Mouse (Mus musculus) gastrocnemius, postnatal 10 days (tissue): Measurements from ENCODE around the gene Ppp1cc. TPM values are rescaled to one million over a fixed set of nuclear protein-coding genes. Genes with fewer than 3 reads are reported as not detected.

Experiments used
- DNase-seq: peaks from one replicate; pipeline ENCODE4 v3.0.0; 2021; ENCODE audit warnings: mixed read lengths
- long read RNA-seq, 2 experiments: library from polyadenylated mRNA; stranded (forward); transcript quantifications; one replicate each; pipeline ENCODE4 v2.0.0; 2021
- total RNA-seq, 2 experiments: library from RNA; stranded (reverse); gene quantifications; 2 replicates each; pipeline ENCODE4 v1.2.3; 2021

The Ppp1cc gene
- total RNA-seq = 100 to 1,000 TPM; 144 to 156 TPM
- long read RNA-seq, experiment 1, transcript Ppp1cc-202 (7 exons, 2,384 nt) = major isoform, 100 of 141 reads
- long read RNA-seq, experiment 1, transcript Ppp1cc-201 (8 exons, 1,442 nt) = minor isoform, 22 of 141 reads
- long read RNA-seq, experiment 1, partial matches to known transcripts = 4 of 141 reads
- long read RNA-seq, experiment 1, other reads (novel, unspliced or antisense) = 8 of 141 reads
- long read RNA-seq, experiment 2, transcript Ppp1cc-202 (7 exons, 2,384 nt) = major isoform, 120 of 158 reads
- long read RNA-seq, experiment 2, transcript Ppp1cc-201 (8 exons, 1,442 nt) = minor isoform, 31 of 158 reads
- long read RNA-seq, experiment 2, partial matches to known transcripts = 3 of 158 reads
- long read RNA-seq, experiment 2, other reads (novel, unspliced or antisense) = 2 of 158 reads

DNA sequence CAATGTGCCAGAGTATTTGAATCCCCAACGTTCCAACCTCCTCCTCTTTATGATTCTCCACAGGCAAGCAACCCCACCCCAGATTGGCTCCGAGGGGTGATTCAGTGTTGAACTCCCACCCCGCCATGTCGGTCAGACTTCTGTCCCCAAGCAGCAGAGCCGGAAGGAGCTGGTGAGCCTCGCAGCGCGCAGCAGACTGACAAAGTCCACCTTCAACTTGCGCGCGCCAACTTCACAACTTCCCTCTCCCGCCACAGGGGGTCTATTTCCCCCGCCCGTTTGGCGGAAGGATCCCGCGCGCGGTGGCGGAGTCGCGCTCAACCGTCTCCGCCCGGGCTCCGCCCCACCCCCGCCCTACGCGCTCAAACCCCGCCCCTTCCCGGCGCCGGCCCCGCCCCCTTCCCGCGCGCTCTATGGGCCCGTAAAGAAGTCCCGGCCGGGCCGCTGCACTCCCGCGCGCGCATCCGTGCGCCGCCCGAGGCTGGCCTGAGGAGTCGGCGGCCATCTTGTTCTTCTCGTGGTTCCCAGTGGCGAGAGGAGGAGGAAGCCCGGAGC, at the start of gene Ppp1cc:
Ppp1cc (plus strand) TSS at position 452 of the 555 bp plus-strand sequence.
- DNase-seq = peak; percentile 95

DNA sequence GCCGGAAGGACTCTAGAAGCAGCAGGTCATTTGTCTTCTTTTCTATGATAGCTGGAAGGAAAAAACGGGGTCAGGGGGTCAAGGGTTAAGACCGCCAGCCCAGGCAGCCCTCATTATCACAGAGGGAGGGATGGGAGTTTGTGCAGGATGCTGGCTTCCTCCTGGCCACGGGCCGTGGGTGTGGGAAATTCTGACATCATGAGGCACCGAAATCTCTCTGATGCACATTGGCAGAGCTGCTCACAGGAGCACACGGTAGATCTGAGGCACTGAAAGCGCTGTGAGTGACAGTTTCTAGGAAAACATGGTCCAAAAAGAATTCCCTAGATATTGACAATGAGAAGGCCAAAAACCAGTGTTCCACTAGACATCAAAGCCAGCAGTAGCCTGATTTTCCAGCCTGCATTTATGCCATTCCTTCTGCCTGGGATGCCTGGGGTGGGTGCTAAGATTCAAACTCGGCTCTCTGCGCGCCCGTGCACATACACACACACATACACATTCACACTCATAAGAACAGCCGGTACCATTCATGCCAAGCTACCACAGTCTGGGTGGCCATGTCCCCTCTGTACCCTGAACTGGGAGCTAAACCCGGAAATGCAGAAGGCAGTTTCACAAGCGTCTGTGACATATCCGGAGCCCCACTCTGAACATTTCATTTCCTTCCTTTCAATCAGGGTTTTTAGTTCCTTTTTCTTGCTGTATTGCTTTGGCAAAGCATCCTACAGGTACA, 48.6 kb upstream of the Ppp1cc start:
- no peak for DNase-seq

DNA sequence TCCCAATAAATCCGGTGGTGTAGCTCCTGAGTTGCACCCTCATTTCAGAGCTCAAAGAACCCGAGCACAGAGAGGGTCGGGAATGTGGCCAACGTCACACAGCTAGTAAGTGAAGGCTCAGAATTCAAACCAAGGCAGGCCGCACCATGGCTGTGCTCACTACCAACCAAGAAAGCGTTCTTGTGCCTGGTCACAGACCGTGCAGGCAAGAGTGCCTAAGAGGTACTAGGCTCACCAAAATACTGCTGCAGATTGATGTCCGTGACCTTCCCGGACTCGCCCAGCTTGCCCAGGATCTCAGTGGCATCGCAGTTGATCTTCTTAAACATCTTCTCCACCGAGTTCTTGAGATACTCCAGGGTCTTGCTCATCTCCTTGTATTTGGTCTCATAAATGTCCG, 47.5 kb upstream of the Ppp1cc start:
- DNase-seq = no peak

DNA sequence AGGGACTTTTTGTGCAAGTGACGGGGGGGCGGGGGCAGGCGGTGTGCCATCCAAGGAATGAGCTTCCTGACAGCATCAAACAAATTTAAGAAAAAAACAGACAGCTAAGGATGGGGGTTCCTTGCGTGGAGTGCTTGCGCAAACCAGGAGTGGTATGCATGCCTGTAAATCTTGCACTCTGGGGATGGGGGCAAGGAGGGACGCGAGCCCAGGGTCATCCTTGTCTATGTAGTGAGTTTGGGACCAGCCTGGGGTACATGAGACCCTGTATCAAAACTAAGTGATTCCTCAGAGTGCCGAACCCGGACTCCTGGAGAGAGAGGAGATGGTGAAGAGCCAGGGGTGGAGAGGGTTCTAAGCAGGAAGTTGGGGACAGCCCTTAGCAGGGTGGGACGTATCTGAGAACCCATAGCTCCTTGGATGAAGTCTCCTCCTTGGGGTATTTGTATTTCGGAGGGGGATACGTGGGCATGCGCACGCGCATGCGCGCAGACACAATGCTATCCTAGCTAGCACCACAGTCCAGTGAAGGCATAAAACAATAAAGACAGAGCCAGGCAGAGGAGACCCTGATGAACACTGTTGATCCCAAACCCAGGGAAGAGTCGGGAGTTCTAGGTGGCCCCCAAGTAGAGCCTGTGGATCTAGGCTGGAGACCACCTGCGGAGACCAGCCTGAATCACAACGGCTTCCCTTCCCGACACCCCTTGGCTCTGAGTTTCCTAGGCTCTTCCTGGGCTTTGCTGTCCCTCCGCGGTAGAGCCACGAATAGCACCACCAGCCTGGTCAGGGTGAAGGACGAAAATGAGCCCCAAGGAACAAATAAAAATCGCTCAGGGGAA, 46.8 kb upstream of the Ppp1cc start:
- DNase-seq = no peak

DNA sequence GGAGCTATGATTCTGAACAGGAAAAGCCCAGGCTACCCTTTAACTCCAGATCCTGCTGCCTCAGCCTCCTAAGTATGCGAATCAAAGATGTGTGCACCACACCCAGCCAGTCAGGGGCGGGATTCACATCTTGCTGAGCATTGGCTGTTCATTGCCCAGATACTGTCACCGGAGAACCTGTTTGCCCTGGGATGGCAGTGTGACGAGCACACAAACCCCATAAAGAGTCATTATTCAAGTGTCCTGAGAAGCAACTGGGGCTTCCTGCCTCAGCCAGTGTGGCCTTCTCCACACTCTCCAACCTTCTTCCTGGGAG, 46.2 kb upstream of the Ppp1cc start:
- DNase-seq = no peak

DNA sequence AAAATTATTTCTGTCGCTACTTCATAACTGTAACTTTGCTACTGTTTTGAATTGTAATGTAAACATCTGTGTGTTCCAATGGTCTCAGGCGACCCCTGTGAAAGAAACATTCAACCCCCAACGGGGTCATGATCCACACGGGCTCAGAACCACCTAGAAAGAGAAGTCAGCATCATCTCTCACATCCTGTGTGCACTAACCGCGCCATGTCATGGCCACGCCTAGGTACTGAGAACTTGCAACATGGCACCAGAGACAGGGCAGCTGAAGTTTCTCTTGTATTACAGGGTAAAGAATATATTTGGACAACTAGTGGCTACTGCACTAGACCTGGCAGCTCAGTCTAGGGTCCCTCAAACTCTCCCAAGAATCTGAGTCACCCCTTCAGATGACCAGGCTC, 44.6 kb upstream of the Ppp1cc start:
- no peak for DNase-seq

DNA sequence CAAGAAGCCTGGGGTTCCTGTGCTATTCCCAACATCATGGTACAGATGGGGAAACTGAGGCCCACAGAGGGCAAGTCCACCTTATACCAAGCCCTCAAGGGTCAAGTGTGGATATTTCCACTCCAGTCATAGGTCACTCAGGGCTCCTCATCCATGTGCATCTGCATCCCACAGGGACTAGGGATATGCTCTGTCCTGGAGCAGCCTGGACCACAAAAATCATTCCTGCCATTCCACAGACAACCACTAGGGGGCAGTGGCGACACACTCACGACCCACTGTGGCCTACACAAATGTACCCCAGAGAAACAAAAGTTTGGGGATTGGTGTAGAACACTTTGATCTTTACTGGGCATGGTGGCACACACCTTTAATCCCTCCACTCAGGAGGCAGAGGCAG, 43.9 kb upstream of the Ppp1cc start:
- peak; percentile 57 for DNase-seq

DNA sequence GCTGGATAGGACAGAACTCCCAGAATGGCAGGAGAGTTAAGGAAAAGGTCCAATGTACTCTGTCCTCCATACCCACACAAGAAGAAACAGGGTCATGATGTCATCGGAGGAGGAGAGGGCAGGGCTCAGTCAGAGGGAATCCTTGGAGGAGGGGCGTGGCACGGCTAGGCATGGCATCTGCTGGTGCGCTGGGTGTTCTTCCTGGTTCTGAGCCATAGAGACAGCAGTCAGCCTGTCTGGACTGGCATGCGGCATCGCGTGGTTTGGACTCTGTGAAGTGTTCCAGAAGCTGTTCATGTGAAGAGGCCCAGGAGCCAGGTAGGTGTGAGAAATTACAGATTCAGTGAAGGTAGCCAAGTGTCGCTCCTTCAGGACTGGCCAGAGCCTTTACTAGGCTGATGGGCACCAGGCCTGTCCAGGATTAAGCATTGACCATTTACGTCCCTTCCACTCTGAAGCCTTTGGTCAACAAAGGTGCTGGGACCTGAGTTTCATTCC, 42.8 kb upstream of the Ppp1cc start:
- DNase-seq = no peak

DNA sequence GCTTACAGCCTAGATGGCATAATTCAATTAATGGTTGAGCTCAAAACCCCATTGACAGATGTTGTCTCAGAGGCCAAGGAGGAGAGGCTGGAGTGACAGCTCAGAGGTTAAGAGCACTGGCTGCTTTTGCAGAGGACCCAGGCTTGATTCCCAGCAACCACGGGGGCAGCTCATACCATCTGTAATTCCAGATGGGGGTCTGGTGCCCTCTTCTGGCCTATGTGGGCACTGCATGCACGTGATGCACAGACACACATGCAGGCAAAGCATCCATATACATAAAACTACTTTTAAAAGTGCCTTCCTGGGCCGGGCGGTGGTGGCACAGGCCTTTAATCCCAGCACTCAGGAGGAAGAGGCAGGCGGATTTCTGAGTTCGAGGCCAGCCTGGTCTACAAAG, 41.8 kb upstream of the Ppp1cc start:
- DNase-seq = no peak

DNA sequence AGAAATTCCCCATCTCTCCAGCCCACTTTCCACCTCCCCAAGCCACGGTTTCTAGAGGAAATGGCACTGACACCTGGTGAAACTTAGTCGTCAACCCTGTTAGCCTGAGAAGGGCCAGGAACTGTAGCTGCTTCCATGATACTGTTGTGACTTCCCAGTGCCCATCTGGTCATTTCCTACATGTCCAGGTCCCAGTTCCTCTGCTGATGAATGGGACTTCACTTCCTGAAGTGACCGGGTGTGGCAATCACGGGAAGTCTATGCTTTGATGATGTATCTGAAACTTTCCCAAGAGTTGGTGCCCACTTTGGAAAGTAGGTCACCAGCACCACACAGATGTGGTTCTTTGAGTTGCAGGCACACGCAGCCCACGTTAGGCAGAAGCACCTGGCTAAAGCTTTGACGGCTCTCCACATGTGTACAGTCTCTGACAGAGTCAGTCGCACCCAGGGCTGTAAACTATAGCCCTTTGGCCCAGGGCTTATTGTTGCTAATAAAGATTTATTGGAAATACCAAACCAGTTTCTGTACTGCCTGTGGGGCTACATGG, 32.8 kb upstream of the Ppp1cc start:
- no peak for DNase-seq

DNA sequence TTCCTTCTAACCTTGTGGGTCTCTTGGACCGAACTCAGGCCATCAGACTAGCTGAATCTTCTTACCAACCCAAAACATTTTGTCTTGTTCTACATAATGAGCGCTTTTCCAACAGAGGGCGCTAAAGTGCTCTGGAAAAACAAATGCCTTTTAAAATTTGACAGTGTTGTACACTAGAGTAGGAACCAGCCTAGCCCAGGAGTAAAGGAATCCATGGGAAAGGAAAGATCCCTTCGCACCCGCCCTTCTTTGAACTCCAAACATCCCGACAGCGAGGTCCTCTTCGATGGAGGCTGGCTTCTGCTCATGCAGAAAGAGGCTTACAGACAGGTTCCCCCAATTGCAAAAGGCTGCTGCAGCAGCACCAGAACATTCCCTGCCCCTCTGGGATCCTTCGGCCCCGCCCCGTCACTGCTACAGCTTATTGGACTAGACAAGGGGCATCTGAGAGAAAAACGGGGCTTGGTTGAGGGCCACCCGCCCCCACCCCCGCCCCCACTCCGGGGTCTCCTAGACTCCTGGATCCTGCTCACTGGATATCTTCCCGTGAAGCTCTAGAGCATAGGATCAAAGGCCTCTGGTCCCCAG, 28.9 kb upstream of the Ppp1cc start:
- DNase-seq = peak; percentile 64

DNA sequence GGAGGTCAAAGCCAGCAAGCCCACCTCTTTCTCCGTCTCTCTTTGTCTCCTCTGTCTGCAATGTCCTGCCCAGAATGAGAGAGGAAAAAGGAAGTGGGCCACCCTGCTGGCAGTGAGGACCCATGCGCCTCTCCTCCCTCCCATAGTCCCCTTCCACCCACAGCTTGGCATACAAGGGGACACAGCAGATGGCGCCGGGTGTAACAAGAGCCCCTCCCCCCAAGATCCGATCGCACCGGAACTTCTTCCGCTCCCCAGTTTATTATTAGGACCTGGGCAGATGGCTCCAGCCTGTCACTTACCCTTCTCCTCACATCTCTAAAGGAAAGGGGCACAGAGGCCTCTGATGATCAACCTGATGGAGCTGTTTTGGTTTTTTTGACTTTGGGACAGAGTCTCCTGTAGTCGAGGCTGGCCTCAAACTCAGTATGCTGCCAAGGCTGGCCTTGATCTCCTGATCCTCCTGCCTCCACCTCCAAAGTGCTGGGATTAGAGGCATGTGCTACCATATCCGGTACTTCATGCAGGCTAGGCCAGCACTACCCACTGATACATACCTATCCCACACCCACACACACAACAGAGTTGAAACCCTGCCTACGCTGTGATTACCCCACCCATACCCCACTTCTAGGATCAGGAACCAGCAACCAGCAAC, 27.6 kb upstream of the Ppp1cc start:
- DNase-seq = no peak

DNA sequence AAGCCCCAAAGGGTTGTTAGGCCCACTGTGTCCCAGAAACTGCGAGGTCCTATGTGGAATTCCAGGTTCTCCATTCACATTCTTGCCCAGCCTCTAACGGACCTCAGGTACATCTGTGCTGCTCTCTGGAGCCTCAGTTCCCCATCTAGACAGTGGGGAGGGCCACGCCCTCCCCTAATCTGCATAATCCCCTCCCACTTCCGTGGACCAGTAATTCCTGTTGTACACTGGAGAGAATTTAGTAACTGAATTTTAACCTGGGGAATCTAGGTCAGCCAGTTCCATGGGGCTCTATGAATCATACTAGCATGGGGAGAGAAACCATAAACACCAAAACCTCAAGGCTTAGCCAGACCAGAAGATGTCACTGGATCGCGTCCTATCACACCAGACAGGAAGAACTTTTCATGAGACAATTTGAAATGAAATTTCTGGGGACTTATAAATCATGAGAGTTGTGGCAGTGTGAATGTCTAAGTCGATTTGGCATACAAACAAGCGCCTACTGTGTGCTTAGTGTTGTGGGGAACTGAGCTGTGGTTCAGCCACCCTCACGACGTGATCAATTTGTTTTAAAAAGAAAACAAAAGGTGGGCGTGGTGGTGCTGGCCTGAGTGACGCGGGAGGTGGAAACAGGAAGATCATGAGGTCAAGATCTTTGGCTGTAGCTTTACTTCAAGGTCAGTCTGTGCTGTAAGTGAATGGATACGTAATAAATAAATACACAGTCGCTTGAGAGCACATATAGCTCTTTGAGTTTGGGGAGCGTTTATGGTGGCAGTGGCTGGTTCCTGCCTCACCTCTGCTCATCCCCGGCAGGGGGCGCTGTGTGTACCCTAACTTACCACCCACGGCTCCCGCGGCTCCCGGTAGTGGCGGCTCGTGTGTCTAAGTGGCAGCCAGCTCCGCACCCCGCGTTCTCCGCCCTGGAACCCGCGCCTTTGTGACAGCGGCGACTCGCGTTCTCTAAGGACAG, 26.7 kb upstream of the Ppp1cc start:
- DNase-seq = peak; percentile 94

DNA sequence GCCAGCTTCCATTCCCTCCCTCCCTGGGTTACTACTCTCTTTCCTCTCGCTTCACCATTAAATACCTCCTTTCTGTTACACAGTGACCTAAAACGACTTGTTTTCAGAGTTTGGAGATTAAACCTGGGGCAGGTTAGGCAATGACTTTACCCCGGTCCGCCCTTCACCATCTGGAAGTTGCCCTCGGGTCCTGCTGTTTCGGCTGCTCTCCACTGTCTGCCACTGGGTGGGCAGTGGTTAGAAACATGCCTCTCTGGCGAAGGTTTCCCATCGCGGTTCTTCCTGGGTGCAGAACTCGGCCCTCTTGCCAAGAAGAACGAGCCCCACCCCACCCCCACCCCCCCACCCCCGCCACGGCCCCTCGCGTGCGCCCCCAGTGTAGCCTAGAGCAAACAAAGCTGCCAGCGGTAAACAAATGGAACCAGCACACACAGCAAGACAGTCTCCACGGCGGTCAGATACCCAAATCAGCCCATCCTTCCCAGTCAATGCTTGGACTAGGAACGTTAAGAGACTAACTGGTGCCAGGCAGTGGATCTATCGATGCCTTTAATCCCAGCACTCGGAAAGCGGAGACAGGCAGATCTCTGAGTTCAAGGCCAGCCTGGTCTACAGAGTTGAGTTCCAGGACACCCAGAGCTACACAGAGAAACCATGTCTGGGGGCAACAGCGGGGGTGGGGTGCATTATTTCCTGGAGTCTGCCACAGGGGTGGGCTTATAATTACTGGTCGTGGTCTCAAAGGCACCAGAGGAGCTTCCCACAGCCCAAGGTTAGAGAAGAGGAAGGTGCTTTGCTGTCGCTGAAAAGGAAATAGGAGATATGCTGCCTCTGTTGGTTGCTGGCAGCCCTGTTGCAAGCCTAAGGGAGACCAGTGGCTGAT, 25.7 kb upstream of the Ppp1cc start:
- no peak for DNase-seq

DNA sequence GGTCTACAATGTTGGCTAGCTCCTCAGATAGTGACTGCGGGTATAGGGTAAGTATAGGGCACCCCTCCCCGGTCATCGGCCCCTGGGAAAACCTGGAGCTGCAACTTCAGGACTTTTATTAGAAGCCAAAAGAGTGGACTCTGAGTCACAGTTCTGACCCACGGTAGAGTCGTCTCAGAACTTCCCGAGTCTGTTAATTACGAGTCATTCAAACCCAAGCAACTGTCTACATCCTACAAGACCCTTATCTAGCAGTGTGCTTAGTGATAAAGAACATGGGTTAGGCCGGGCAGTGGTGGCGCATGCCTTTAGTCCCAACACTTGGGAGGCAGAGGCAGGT, 25.1 kb upstream of the Ppp1cc start:
- no peak for DNase-seq

DNA sequence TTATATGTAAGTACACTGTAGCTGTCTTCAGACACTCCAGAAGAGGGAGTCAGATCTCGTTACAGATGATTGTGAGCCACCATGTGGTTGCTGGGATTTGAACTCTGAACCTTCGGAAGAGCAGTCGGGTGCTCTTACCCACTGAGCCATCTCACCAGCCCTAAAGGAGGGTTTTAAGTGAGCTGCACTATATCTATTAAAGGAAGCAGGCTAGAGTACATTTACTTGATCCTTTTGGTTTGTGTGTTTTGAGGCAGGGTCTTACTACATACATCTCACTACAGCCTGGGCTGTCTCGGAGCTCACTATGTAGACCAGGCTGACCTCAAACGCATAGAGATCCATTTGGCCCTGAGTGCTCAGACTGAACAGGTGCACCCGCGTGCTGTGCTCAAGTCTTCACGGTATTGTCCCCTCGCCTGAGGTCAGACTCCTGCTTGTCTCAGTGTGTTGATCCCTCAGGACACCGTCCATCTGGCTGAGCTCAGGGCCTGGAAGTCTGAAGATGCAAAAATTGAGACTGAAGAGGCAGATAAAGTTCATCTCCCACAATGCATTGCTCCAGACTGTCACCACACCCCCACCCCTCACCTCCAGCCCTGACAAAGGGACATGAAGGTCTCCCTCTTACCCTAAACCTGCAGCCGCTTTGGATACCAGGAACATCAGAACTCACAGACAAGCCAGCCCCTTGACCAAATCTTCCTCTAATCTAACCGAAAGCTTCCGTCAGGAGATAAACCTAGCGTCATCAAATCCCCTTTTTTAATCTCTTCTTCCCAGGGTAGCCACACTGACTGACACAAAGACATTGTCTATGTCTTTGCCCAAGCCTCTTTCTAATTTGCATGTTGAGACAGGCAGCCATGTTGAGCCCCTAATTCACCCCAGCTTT, 23.4 kb upstream of the Ppp1cc start:
- no peak for DNase-seq

DNA sequence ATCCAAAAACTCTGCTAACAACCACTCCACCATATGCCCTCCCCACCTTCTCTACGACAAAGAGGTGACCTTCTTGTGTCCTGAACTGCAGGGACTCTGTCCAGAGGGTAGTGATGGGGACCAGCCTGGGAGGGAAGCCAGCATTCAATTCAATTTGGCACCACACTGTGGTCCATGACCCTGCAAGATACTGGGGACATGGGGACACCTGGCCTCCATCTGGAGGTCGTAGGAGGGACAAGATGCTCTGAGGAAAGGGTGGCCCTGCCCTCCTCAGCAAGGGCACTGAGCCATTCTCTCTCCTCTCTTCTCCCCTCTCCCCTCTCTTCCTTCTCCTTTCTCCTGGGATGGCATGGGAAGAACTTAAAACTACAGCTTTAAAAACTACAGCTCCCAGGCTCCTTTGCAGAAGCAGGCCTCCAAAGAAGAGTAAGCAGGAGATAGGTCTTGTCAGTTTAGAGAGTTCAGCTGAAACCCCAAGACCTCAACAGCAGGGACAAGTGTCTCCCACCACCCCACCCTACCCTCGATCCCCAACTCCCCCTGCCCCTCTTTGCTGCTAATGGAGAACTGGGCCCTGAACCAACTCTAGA, 22.7 kb upstream of the Ppp1cc start:
- no peak for DNase-seq
